Mouse (Mus musculus): ENCODE data around the gene Csrp3.

The Csrp3 gene

GRCm38 (mm10) chr7:48875096-48875495 is 27.3 kb upstream of the Csrp3 start:
- no peaks in the 10 kb centered on the region for H3K9me3 ChIP-seq (ENCODE audit: low read length)
- peaks cover 92% of the 10 kb centered on the region for H3K36me3 ChIP-seq (ENCODE audit: insufficient read depth, low read length)
- no peak overlapping the region for H3K4me3 ChIP-seq (replicated peaks; ENCODE audit: low read length)
- H3K4me1 ChIP-seq (replicated peaks; ENCODE audit: low read depth, low read length), result peaks cover 56% of the 10 kb centered on the region
- no peaks in the 10 kb centered on the region for H3K27me3 ChIP-seq (ENCODE audit: insufficient read depth, low read length)
- TF ChIP-seq NANOG (IDR thresholded peaks at IDR 0.05; ENCODE audit: borderline replicate concordance, low read length) (no peak), POU5F1 (IDR thresholded peaks at IDR 0.05; ENCODE audit: borderline replicate concordance, low read length) (no peak), CTCF (conservative IDR thresholded peaks at IDR 0.05; ENCODE audit: low read length) (no peak)

GRCm38 (mm10) chr7:48871292-48871691 is 23.5 kb upstream of the Csrp3 start:
- Histone ChIP-seq H3K36me3 (ENCODE audit: insufficient read depth, low read length) (peaks cover 99% of the 10 kb centered on the region), H3K9me3 (ENCODE audit: low read length) (no peaks in the 10 kb centered on the region), H3K4me1 (replicated peaks; ENCODE audit: low read depth, low read length) (peaks cover 53% of the 10 kb centered on the region), H3K27me3 (ENCODE audit: insufficient read depth, low read length) (no peaks in the 10 kb centered on the region), H3K4me3 (replicated peaks; ENCODE audit: low read length) (no peak overlapping the region)
- TF ChIP-seq CTCF (conservative IDR thresholded peaks at IDR 0.05; ENCODE audit: low read length), result no peak
- no peak for TF ChIP-seq POU5F1 (IDR thresholded peaks at IDR 0.05; ENCODE audit: borderline replicate concordance, low read length)
- no peak for TF ChIP-seq NANOG (IDR thresholded peaks at IDR 0.05; ENCODE audit: borderline replicate concordance, low read length)

GRCm38 (mm10) chr7:48870579-48871180 is 22.8 kb upstream of the Csrp3 start:
- Histone ChIP-seq H3K4me3 (replicated peaks; ENCODE audit: low read length) (no peak overlapping the region), H3K4me1 (replicated peaks; ENCODE audit: low read depth, low read length) (peaks cover 48% of the 10 kb centered on the region), H3K9me3 (ENCODE audit: low read length) (no peaks in the 10 kb centered on the region), H3K36me3 (ENCODE audit: insufficient read depth, low read length) (peaks cover 100% of the 10 kb centered on the region), H3K27me3 (ENCODE audit: insufficient read depth, low read length) (no peaks in the 10 kb centered on the region)
- TF ChIP-seq CTCF (conservative IDR thresholded peaks at IDR 0.05; ENCODE audit: low read length), result no peak
- TF ChIP-seq POU5F1 (IDR thresholded peaks at IDR 0.05; ENCODE audit: borderline replicate concordance, low read length), result no peak
- TF ChIP-seq NANOG (IDR thresholded peaks at IDR 0.05; ENCODE audit: borderline replicate concordance, low read length), result no peak

- Histone ChIP-seq H3K27me3 (ENCODE audit: insufficient read depth, low read length) (no peaks in the 10 kb centered on the region), H3K4me1 (replicated peaks; ENCODE audit: low read depth, low read length) (peaks cover 43% of the 10 kb centered on the region), H3K9me3 (ENCODE audit: low read length) (no peaks in the 10 kb centered on the region), H3K36me3 (ENCODE audit: insufficient read depth, low read length) (peaks cover 100% of the 10 kb centered on the region), H3K4me3 (replicated peaks; ENCODE audit: low read length) (no peak overlapping the region)
- no peak for TF ChIP-seq NANOG (IDR thresholded peaks at IDR 0.05; ENCODE audit: borderline replicate concordance, low read length)
- no peak for TF ChIP-seq CTCF (conservative IDR thresholded peaks at IDR 0.05; ENCODE audit: low read length)
- TF ChIP-seq POU5F1 (IDR thresholded peaks at IDR 0.05; ENCODE audit: borderline replicate concordance, low read length), result no peak
These were observed 22.3 kb upstream of the Csrp3 start for GRCm38 (mm10) chr7:48870144-48870543.

- TF ChIP-seq CTCF (conservative IDR thresholded peaks at IDR 0.05; ENCODE audit: low read length), result no peak
- no peak for TF ChIP-seq POU5F1 (IDR thresholded peaks at IDR 0.05; ENCODE audit: borderline replicate concordance, low read length)
- TF ChIP-seq NANOG (IDR thresholded peaks at IDR 0.05; ENCODE audit: borderline replicate concordance, low read length), result no peak
- Histone ChIP-seq H3K4me3 (replicated peaks; ENCODE audit: low read length) (no peak overlapping the region), H3K4me1 (replicated peaks; ENCODE audit: low read depth, low read length) (peaks cover 39% of the 10 kb centered on the region), H3K9me3 (ENCODE audit: low read length) (no peaks in the 10 kb centered on the region), H3K36me3 (ENCODE audit: insufficient read depth, low read length) (peaks cover 89% of the 10 kb centered on the region), H3K27me3 (ENCODE audit: insufficient read depth, low read length) (no peaks in the 10 kb centered on the region)
These were observed 19.7 kb upstream of the Csrp3 start for GRCm38 (mm10) chr7:48867576-48867975.

GRCm38 (mm10) chr7:48864671-48865458 is 17.0 kb upstream of the Csrp3 start:
- no peaks in the 10 kb centered on the region for H3K9me3 ChIP-seq (ENCODE audit: low read length)
- peaks cover 62% of the 10 kb centered on the region for H3K36me3 ChIP-seq (ENCODE audit: insufficient read depth, low read length)
- TF ChIP-seq POU5F1 (IDR thresholded peaks at IDR 0.05; ENCODE audit: borderline replicate concordance, low read length) (no peak), NANOG (IDR thresholded peaks at IDR 0.05; ENCODE audit: borderline replicate concordance, low read length) (no peak), CTCF (conservative IDR thresholded peaks at IDR 0.05; ENCODE audit: low read length) (no peak)

GRCm38 (mm10) chr7:48864199-48864598 is 16.4 kb upstream of the Csrp3 start:
- Histone ChIP-seq H3K36me3 (ENCODE audit: insufficient read depth, low read length) (peaks cover 56% of the 10 kb centered on the region), H3K27me3 (ENCODE audit: insufficient read depth, low read length) (no peaks in the 10 kb centered on the region), H3K9me3 (ENCODE audit: low read length) (no peaks in the 10 kb centered on the region), H3K4me3 (replicated peaks; ENCODE audit: low read length) (no peak overlapping the region), H3K4me1 (replicated peaks; ENCODE audit: low read depth, low read length) (peaks cover 16% of the 10 kb centered on the region)
- TF ChIP-seq CTCF (conservative IDR thresholded peaks at IDR 0.05; ENCODE audit: low read length), result no peak
- TF ChIP-seq NANOG (IDR thresholded peaks at IDR 0.05; ENCODE audit: borderline replicate concordance, low read length), result no peak
- no peak for TF ChIP-seq POU5F1 (IDR thresholded peaks at IDR 0.05; ENCODE audit: borderline replicate concordance, low read length)

More at GRCm38 (mm10) chr7:48864671-48865458, 17.0 kb upstream of the Csrp3 start:
- no peaks in the 10 kb centered on the region for H3K27me3 ChIP-seq (ENCODE audit: insufficient read depth, low read length)
- peaks cover 16% of the 10 kb centered on the region for H3K4me1 ChIP-seq (replicated peaks; ENCODE audit: low read depth, low read length)
- H3K4me3 ChIP-seq (replicated peaks; ENCODE audit: low read length), result no peak overlapping the region

GRCm38 (mm10) chr7:48861796-48862195 is 14.0 kb upstream of the Csrp3 start:
- H3K4me3 ChIP-seq (replicated peaks; ENCODE audit: low read length), result no peak overlapping the region
- TF ChIP-seq POU5F1 (IDR thresholded peaks at IDR 0.05; ENCODE audit: borderline replicate concordance, low read length) (no peak), NANOG (IDR thresholded peaks at IDR 0.05; ENCODE audit: borderline replicate concordance, low read length) (no peak), CTCF (conservative IDR thresholded peaks at IDR 0.05; ENCODE audit: low read length) (no peak)
- H3K4me1 ChIP-seq (replicated peaks; ENCODE audit: low read depth, low read length), result peaks cover 3% of the 10 kb centered on the region; the same call in 1 of the 2 replicates
- peaks cover 32% of the 10 kb centered on the region for H3K36me3 ChIP-seq (ENCODE audit: insufficient read depth, low read length)
- H3K9me3 ChIP-seq (ENCODE audit: low read length), result no peaks in the 10 kb centered on the region
- no peaks in the 10 kb centered on the region for H3K27me3 ChIP-seq (ENCODE audit: insufficient read depth, low read length)
